Mouse (Mus musculus) mouse embryonic stem cell (cell line): ENCODE data around the gene En1.

ENCODE experiments used
- in situ Hi-C, 2 experiments: fragments of 300-500 bp; cut with MboI; formaldehyde crosslinking; loops; 1 replicate in 1 of 2; 3 replicates in 1 of 2; pipeline ENCODE4 v1.14.3; 2019 to 2020; ENCODE audit warnings: low sequenced_read_pairs in 2 of 2, low pct_unique_long_range_greater_than_20kb in 1 of 2, mixed read lengths in 1 of 2; ENCODE audit not compliant: unreplicated experiment in 1 of 2

The En1 gene

GRCm38 (mm10) chr1:120597271-120597670 is 4.9 kb upstream of the En1 start:
- in situ Hi-C loops = loop anchor here (10.0 to 25.0 kb wide), 3 partner anchors 465 to 590 kb away; no protein-coding TSS in a partner anchor

- in situ Hi-C loops = loop anchor here (10.0 to 25.0 kb wide), 3 partner anchors 464 to 589 kb away; no protein-coding TSS in a partner anchor
These were observed 3.9 kb upstream of the En1 start for GRCm38 (mm10) chr1:120598196-120598940.

GRCm38 (mm10) chr1:120599321-120600148 is 2.7 kb upstream of the En1 start:
- in situ Hi-C loops = loop anchor here (10.0 to 25.0 kb wide), 4 partner anchors 463 to 788 kb away; no protein-coding TSS in a partner anchor

- in situ Hi-C loops = loop anchor here in 1 of 2 experiments (25.0 kb wide), 1 partner anchor 787 kb away; no protein-coding TSS in a partner anchor
These were observed 2.1 kb upstream of the En1 start for GRCm38 (mm10) chr1:120600149-120600445.

GRCm38 (mm10) chr1:120600516-120601252 is 1.5 kb upstream of the En1 start:
- in situ Hi-C loops = loop anchor here in 1 of 2 experiments (25.0 kb wide), 1 partner anchor 787 kb away; no protein-coding TSS in a partner anchor

GRCm38 (mm10) chr1:120601253-120601836 is 873 bp upstream of the En1 start:
- in situ Hi-C loops = loop anchor here in 1 of 2 experiments (25.0 kb wide), 1 partner anchor 786 kb away; no protein-coding TSS in a partner anchor

- in situ Hi-C loops = loop anchor here in 1 of 2 experiments (25.0 kb wide), 1 partner anchor 784 kb away; no protein-coding TSS in a partner anchor
These were observed 848 bp downstream of the En1 start for GRCm38 (mm10) chr1:120602876-120603655.

- in situ Hi-C loops = loop anchor here in 1 of 2 experiments (25.0 kb wide), 1 partner anchor 784 kb away; no protein-coding TSS in a partner anchor
These were observed 1.4 kb downstream of the En1 start for GRCm38 (mm10) chr1:120603656-120604051.

GRCm38 (mm10) chr1:120604431-120605142 is 2.4 kb downstream of the En1 start:
- in situ Hi-C loops = loop anchor here in 1 of 2 experiments (25.0 kb wide), 1 partner anchor 783 kb away; no protein-coding TSS in a partner anchor

- in situ Hi-C loops = loop anchor here in 1 of 2 experiments (25.0 kb wide), 1 partner anchor 782 kb away; no protein-coding TSS in a partner anchor
These were observed 2.9 kb downstream of the En1 start for GRCm38 (mm10) chr1:120605143-120605435.

GRCm38 (mm10) chr1:120605521-120606310 is 3.5 kb downstream of the En1 start:
- in situ Hi-C loops = loop anchor here in 1 of 2 experiments (25.0 kb wide), 1 partner anchor 782 kb away; no protein-coding TSS in a partner anchor

GRCm38 (mm10) chr1:120606641-120607575 is 4.7 kb downstream of the En1 start:
- in situ Hi-C loops = loop anchor here in 1 of 2 experiments (25.0 kb wide), 1 partner anchor 780 kb away; no protein-coding TSS in a partner anchor

- in situ Hi-C loops = loop anchor here in 1 of 2 experiments (25.0 kb wide), 1 partner anchor 780 kb away; no protein-coding TSS in a partner anchor
These were observed 5.6 kb downstream of the En1 start for GRCm38 (mm10) chr1:120607576-120608400.

GRCm38 (mm10) chr1:120608461-120608860 is 6.2 kb downstream of the En1 start:
- in situ Hi-C loops = loop anchor here in 1 of 2 experiments (25.0 kb wide), 1 partner anchor 779 kb away; no protein-coding TSS in a partner anchor
